Mouse (Mus musculus) E14TG2a.4 (cell line): ENCODE results near the gene Slc9a1.

Experiments
- CTCF ChIP-seq: conservative IDR thresholded peaks from 2 replicates; pipeline ENCODE4 v1.5.1; 2014; ENCODE audit warnings: low read length
- POU5F1 ChIP-seq: IDR thresholded peaks from 2 replicates; pipeline ENCODE4 v1.6.1; 2014; ENCODE audit warnings: low read length, borderline replicate concordance

DNA sequence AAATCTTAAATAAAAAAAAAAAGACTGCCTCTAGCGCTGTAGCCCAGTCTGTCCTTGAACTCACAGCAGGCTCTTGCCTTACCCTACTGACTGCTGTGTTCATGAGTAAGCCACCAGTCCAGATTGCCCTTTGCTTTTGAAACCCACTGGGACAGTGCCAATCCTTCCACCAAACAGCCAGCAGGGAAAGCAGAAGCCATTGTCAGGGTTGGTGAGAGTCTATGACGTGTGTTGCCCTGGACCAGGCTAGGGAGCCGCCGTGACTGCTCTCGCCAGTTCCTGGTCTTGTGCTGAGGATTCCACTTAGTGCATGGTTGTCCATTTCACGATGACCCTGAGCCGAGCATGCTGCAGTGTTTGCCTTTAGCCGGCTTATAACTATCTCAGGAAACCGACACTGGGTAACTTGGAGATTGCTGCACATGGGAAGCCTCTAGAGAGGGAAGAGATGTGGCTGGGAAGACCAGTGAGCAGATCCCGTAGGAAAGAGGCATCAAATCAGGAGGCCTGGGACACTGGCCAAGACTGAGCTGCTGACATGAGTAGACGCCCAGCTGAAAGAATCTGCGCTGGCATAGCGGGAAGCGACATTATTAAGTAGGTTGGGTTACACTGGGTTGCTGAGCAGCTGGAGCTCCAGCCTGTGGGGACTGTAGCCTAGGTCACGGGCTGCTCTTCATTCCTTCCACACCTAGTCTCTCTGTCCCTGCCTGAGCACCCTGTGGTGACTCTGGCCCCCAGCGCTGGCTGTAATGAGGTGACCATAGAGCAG is 19.5 kb downstream of the Slc9a1 start:
- TF ChIP-seq CTCF (no peak), POU5F1 (no peak)
